Mouse (Mus musculus): ENCODE results near the gene Htr3a. TPM values are rescaled to one million over a fixed set of nuclear protein-coding genes. Genes with fewer than 3 reads are reported as not detected.

Htr3a gene
- 10 to 100 TPM in 1 of 2 experiments, 1 to 10 TPM in 1; 7.4 to 10.1 TPM for total RNA-seq (2021)

DNA sequence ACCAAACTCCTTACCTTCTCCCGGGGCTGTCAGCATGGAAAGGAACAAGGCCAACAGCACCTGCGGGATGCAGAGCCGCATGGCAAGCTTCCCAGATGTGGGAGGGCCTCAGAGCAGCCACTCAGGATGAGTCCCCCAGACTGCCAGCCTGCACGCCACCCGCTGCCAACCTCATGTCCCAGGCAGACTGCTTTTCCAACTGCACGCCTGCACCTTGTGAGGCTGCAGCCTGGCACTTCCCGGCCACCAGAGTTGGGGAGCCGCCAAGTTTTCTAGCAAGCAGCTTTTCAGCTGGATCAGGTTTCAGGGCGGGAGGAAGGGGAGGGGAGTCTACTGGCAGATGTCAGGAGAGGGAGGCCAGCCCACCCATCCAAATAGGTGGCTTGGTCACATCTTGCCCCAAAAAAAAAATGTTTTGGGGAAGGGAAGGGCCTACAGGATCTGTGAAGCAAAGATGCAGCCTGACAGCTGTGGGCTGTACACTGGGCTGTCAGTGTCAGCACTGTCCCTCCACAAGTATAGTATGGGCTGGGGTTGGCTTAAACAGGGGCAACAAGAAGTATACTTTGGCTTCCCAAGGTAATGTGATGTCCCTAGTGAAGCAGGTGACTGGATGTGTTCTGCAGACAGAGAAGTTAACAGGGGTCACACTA is at the start of gene Htr3a:
Gene Htr3a (minus strand): TSS at position 215 of the 653 bp plus-strand sequence.
- intact Hi-C loops (cut with DNase I) = no loop called here
- peak; percentile 26 to 61 for DNase-seq (ENCODE audit: low spot score in 2 of 2)

DNA sequence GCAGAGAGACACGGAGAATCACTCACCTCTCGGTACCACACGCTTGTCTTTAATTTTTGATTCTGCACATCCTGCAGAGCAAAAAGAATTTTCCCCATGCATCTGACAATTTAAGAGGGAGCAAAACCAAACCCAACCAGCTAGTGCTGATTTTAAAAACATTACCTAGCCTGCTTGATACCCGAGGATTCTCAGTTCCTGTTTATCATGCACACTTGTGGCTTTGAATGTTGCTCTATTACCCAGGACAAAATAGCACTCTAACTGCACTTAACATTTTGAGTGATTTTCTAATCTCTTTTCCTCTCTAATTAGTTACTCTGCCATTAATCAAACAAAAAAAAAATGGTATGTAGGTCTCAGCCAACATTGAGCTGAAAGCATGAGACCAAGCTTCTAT is 36.7 kb upstream of the Htr3a start:
- intact Hi-C loops (cut with DNase I) = no loop called here

DNA sequence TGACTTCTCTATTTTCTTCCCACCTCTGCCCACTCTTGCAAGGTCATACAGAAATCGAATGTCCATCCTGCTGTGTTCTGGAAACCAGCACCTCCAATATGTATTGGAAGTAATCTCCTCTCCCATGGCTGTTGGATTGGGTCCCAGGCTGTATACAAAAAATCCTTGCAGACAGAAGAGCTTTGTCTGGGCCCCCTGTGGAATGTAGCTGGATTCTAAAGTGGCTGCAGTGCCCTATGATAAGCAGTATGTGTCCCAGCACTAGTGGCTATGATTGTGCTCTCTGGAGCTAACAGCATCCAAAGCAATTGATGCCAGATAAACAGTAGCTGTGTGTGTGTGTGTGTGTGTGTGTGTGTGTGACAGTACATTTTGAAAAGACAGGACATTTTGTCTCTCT is 31.4 kb upstream of the Htr3a start:
- no peak for DNase-seq (ENCODE audit: low spot score in 2 of 2)
- intact Hi-C loops (cut with DNase I) = no loop called here

More for the DNA sequence above, 36.7 kb upstream of the Htr3a start:
- DNase-seq (ENCODE audit: low spot score in 2 of 2) = no peak

DNA sequence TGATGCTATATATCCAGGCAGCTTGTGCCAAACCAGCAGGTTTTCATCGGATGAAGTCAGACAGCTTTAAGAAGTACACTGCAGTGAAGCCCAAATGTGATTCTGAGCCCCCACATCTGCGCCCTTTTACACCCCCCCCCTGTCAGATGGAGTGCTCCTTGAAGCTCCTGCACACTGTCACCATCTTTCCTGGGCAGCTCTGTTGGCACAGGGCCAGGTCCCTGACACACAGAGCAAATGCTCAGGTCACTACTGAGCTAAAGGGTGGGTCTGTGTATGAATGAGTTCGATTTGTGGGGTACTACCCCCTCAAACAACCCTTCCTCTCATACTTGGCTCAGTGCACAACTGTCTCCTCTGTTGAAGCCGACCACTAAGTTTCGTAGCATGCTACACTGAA is 18.5 kb upstream of the Htr3a start:
- intact Hi-C loops (cut with DNase I) = no loop called here
- no peak for DNase-seq (ENCODE audit: low spot score in 2 of 2)

DNA sequence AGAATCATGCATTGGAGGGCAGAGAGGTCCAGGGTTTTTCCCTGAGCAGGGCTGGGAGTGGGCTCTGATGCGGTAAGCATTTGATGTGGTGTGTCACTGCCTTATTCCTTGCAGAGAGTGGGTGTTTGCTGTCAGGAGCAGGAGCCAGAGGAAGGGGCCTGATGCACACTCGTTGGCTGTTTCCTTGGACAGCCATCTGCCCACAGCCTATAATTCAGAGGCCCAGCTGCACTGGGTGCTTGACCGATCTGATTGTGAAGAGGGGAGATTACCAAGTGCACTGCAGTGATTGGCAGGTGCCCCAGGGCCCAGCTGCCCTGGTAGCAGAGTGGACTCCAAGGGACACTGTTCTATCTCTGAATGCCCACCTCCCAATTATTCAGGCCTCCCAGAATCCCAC is 17.9 kb upstream of the Htr3a start:
- peak in 1 of 2 experiments; percentile 9 for DNase-seq (ENCODE audit: low spot score in 2 of 2)
- intact Hi-C loops (cut with DNase I) = no loop called here

DNA sequence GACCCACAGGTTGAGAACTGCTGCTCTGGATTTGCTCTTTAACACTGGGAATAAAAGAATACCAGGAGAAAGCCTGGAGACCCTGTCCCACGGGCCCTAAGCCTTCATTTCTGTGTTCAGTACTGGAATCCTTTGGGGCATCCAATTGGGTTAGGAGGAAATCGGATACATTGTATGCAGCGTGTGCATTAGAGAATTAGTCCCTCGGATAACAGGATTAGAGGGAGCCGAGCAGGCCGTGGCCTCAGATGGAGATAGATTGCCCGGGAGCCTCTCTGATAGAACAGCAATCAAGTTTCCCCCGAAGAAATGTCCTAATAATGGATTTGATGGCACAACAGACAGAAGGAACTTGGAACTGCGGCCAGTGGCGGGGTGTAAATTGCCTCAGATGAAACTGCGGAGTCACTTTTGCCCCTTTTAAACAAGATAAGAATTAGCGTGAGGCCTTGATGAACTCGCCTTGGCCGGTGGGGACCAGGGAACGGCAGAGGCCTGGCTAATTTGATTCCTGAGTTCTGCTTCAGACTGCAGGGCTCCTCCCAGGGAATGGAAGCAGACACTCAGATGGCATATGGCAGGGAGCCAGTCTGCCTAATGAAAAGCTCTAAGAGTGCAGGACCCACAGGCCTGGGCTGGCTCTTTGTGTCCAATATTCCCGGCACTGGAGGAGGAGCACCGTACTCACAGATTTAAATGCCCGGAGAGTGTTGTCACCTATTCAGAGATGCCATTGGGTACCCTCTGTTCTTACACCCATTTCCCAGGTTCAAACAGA is 5.3 kb upstream of the Htr3a start:
- DNase-seq (ENCODE audit: low spot score in 2 of 2) = no peak
- intact Hi-C loops (cut with DNase I) = no loop called here

DNA sequence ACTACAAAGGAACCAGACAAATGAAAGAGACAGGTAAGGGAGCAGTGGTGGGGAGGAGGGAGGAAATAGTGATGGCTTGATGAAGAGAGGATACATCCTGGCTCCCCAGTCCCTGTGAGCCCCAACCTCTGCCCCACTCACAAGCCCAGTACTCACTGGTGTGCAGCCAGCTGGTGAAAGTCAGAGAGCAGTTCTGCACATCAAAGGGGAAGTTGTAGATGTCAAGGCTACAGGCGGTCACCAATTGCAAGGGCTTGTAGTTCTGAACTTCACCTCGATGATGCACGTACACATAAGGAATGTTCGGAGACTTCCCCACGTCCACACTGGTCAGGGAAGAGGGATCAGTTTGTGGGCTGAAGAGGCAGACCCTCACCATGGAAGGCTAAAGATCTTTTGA is 6.5 kb downstream of the Htr3a start:
- intact Hi-C loops (cut with DNase I) = no loop called here
- DNase-seq (ENCODE audit: low spot score in 2 of 2) = no peak

DNA sequence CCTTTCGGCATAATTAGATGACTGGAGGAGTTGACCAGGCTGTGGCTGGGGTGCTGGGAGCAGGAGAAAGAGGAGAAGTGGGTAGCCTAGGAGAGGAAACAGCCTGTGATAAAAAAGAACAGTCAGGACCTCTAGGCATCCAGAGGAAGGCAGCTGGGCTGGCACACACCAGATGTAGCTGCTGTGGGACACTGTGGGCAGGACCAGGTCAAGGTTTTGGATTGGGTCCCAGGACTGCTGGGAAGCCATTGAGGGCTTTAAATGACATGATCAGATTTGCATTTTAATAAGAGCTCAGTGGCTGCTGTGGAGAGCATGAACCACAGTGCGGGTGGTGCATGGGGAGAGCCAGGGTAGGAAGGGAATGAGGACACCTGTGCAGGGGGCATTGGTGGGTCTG is 7.1 kb downstream of the Htr3a start:
- DNase-seq (ENCODE audit: low spot score in 2 of 2) = no peak
- intact Hi-C loops (cut with DNase I) = no loop called here

DNA sequence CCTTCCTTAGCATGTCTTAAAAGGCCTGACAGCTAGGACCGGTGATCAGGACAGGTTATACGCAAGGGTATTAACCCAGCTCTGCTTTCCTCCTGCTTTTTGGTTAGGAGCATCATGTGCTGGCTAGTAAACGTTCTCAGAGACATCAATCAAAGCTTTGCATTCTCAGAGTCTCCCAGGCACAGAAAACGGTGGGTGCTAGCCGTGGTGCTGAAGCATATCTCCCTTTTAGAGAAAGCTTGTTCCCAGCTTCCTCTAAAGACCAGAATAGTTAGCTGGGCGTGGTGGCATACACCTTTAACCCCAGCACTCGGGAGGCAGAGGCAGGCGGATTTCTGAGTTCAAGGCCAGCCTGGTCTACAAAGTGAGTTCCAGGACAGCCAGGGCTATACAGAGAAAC is 12.3 kb downstream of the Htr3a start:
- intact Hi-C loops (cut with DNase I) = loop anchor here (10.0 kb wide), 1 partner anchor 156 kb away; the partner anchor contains the start of gene Zw10

DNA sequence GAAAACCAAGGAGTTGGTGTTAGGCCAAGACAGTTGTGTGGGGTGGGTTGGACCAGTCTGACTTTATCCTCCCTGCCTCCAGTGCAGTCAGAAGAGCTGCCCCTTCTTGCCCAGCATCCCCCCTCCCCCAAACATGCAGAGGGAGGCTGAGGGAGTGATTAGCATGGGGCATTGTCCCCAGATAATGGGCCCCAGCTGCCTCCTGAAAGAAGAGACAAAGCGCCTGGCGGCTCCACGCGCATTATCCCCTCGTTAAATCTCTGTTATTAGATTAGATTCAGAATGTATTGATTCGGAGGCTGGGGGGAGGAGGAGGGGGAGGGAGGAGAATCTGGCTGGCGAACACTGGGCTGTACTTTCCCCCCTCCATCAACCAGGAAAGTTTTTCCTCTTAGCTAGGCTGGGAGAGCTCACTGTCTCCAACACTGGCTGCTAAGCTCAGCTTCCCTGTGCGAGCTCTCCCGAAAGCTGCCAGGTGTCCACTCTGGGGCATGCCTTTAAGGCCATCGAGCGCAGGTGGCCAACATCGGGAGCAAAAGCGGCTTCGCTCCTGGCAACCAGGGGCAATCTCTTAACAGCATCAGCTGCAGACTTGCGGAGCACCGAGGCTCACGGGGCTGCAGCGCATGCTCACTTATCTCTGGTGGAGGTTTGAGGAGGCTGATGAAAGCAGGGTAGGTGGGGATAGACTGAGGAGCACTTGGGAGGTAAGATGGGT is 14.9 kb downstream of the Htr3a start:
- DNase-seq (ENCODE audit: low spot score in 2 of 2) = no peak
- intact Hi-C loops (cut with DNase I) = loop anchor here (2.0 to 10.0 kb wide), 2 partner anchors 77 to 159 kb away; partner anchors contain the start of gene Zw10

More for the DNA sequence above, 12.3 kb downstream of the Htr3a start:
- no peak for DNase-seq (ENCODE audit: low spot score in 2 of 2)

DNA sequence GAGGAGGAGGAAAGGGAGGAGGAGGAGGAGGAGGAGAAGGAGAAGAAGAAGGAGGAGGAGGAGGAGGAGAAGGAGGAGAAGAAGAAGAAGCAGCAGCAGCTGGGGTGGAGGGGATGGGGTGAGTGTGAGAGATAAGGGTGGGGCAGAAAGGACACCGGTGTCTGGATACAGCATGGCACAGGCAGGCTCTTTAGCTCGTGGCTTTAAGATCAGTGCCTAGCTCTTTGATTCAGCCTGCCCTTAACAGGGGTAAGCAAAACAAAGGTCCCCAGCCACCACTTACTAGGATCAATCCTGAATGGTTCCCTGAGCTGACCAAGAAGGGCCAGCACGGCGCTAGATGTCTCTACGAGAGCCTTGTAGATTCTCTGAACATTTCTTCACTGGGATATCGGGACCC is 16.1 kb downstream of the Htr3a start:
- DNase-seq (ENCODE audit: low spot score in 2 of 2) = no peak
- intact Hi-C loops (cut with DNase I) = loop anchor here (1.0 to 10.0 kb wide), 3 partner anchors 78 to 248 kb away; partner anchors contain the start of gene Zw10

DNA sequence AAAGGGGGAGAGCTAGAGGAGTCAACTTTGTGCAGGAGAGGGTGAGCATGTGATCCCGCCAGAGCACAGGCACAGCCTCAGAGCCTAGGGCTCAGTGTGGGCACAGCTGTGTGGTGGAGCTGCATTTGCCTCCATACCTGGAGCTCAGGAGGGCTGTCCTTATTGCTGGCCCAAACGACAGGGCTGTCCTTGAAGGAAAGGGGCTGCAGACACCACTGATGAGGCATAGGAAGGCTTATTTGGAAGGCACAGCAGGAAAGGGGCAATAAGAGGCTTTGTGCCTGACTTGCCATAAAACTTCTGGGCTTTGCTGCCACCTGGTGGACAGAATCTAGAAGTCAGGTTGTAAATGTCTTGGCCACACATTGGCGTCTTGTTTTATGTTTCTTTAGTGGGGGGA is 16.9 kb downstream of the Htr3a start:
- intact Hi-C loops (cut with DNase I) = loop anchor here (1.0 to 10.0 kb wide), 3 partner anchors 79 to 248 kb away; partner anchors contain the start of gene Zw10
- DNase-seq (ENCODE audit: low spot score in 2 of 2) = peak; percentile 76 to 79

DNA sequence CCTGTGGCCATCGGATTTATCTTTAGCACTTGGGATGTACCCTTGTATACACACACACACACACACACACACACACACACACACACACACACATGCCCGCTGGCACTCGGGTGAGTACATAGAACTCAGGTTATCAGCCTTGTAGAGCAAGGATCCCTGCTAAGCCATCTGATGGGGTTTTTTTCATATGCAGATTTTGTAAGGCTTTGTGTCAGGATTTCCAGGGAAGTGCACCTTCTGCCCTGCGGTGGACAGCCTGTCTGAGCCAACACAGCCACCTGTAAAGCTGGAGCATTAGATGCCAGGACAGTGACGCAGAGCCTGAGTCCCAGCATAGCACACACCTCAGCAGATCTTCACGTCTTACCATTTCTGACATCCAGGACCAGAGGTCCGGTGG is 21.8 kb downstream of the Htr3a start:
- intact Hi-C loops (cut with DNase I) = no loop called here
- DNase-seq (ENCODE audit: low spot score in 2 of 2) = no peak

DNA sequence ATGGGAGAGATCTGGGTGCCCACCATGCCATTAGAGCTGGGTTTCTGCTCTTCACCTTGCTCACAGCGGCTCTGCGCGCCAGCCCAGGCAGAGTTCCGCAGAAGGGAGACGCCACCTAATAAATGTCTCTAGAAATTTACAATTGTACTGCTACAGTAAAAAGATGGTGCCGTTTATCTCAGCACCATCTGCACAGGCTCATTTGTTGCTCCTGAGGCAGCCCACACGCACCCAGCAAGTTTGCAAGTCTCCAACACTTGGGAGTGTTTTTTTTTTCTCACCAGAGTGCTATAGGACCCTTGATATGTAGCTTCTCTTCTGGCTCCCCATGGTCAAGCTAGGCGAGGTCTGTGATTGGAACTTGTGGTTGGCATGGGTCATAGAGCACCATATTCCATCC is 38.0 kb downstream of the Htr3a start:
- intact Hi-C loops (cut with DNase I) = no loop called here
- peak; percentile 22 to 63 for DNase-seq (ENCODE audit: low spot score in 2 of 2)

DNA sequence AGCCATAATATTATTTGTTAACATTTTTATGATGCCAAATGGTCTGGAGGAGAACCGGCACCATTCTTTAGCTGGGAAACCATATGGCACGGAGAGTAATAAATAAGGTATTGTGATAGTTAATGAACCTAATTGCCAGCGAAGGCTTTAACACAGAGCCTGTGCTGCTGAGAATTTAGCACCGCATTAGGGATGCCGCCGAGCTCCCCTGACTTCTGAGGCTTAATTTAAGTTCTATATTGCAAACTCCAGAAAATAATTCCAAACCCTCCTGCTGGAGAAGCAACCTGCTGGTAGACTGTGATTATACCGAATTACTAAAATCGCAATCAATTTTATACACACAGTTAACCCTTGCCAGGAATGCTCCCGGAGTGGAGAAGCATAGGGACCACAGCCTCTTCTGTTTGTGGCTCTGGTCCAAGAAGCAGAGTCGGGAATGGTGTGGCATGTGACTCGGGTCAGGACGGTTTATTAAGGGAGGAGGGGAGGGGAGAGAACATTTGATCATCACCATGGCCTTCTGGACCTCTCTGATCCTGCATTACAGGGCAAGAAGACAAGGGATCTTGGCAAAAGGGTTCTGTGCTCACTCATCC is 44.3 kb downstream of the Htr3a start:
- intact Hi-C loops (cut with DNase I) = no loop called here
- no peak for DNase-seq (ENCODE audit: low spot score in 2 of 2)

DNA sequence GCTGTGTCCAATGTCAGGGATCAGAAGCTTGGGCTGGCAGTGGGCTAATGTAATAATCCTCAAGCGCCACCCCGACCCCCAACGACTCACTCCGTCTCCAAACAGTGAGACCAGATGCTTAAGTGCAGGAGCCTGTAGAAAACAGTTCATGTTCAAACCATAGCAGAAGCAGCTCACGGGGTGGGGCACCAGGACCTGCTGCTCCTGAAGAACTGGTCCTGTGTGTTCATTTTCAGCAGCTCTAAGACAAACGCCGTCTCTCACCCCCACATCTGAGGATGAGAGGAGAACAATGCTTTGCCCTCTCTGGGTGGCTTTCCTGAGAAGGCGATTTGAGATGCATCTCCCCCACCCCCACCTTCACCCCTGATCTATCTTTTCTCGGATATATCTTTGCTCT is 45.7 kb downstream of the Htr3a start:
- DNase-seq (ENCODE audit: low spot score in 2 of 2) = no peak
- intact Hi-C loops (cut with DNase I) = no loop called here

DNA sequence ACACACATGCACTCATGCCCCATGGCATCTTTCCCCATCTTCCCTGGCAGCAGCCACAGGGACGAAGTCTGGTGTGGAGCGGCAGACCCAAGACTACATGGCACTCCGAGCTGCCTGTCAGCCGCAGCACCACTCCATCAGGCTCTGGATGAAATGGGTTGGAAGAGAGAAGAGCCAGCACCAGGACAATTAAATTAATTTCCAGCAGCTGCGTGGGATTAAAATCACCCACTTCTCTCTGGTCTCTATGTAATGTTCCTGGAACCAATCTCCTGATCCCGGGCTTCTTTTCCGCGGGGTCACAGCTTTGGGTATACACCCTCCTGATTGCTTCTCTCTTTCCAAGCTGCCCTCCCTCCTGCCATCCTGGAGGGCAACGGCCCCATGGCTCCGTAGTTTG is 49.4 kb downstream of the Htr3a start:
- intact Hi-C loops (cut with DNase I) = no loop called here
- DNase-seq (ENCODE audit: low spot score in 2 of 2) = no peak

DNA sequence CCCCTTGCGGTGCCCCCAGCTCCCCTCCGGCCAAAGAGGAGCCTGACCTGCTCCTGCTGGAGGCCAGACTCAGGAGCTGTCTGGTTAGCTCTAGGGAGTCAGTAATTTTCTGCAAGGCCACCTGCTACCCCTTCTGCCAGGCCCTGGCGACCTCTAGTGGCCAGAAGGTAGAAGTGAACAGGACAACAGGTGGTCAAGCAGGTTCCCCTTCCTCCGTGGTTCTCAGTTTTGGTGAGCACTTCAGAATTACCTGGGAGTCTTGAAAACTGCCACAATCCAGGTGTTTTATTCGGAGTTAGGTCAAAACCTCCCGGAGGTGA is 50.4 kb downstream of the Htr3a start:
- intact Hi-C loops (cut with DNase I) = loop anchor here (1.0 kb wide), 1 partner anchor 214 kb away; no protein-coding TSS in a partner anchor
- DNase-seq (ENCODE audit: low spot score in 2 of 2) = peak; percentile 73 to 75

DNA sequence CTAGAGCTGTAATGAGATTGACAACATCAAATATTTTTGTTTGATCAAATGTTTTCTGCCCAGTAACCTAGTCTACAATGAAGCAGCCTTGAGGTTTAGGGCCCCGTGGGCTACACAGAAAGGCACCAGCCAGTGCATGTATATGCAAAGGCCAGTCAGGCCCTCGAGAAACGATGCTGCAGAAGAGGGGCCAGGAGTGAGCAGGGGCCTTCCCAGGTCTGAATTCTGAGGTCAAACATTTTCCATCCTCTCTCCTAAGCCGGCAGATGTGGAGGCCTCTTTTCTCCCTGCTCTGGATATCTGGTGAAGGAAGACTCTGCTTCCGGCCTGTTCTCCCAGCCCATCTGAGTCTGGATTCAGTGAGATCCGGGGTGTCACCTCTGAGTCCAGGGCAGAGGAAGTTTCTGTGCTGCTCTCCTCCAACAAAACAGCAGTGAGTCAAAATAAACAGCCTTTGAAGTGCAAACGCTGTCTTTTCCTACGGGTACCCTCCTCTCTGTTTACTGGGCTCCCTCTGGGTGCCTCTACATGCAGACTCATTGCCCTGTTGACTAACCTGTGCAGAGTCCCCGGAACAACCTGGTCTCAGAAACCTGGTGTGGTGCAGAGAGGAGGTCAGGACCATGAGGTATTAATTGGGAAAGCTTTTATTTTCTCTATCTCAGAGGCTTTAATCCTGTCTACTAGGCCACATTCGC is 50.9 kb downstream of the Htr3a start:
- intact Hi-C loops (cut with DNase I) = loop anchor here (1.0 kb wide), 1 partner anchor 214 kb away; no protein-coding TSS in a partner anchor
- DNase-seq (ENCODE audit: low spot score in 2 of 2) = no peak
